Mouse (Mus musculus): ENCODE data around the gene Golga2.

The Golga2 gene

DNA sequence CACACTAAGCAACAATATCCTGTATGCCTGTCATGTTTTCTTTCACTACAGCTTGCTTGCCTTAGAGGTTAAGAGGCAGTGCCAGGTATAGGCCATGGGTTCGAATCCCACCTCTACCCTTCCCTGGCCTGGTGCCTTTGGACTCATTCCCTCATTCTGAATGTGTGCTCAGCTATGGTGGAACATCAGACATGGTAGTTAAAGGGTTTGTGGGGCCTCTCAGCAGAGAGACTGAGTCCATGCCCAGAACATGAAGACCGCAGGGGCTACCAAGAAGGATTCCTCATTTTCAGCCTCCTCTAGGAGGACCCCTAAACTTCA lies 56.1 kb downstream of the Golga2 start:
- DNase-seq (ENCODE audit: low spot score in 2 of 2), result no peak

DNA sequence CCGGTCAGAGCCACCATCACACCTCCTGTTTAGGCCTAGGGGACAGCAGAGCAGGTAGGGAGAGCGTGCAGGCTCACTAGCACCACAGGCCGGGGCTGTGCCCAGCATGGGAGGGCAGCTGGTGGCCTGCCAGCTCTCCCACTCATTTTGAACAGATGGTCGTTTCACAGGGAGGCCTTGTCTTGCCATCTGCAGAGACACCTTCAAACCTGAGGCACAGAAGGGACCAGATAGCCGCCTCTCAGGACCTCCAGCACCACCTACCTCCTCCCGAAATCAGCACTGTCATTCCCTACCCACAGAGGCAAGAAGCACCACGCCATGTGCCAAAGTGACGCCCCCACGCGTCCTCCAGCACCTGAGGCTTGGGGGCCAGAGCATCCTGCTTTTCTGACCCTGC lies 56.9 kb downstream of the Golga2 start:
- no peak for DNase-seq (ENCODE audit: low spot score in 2 of 2)

DNA sequence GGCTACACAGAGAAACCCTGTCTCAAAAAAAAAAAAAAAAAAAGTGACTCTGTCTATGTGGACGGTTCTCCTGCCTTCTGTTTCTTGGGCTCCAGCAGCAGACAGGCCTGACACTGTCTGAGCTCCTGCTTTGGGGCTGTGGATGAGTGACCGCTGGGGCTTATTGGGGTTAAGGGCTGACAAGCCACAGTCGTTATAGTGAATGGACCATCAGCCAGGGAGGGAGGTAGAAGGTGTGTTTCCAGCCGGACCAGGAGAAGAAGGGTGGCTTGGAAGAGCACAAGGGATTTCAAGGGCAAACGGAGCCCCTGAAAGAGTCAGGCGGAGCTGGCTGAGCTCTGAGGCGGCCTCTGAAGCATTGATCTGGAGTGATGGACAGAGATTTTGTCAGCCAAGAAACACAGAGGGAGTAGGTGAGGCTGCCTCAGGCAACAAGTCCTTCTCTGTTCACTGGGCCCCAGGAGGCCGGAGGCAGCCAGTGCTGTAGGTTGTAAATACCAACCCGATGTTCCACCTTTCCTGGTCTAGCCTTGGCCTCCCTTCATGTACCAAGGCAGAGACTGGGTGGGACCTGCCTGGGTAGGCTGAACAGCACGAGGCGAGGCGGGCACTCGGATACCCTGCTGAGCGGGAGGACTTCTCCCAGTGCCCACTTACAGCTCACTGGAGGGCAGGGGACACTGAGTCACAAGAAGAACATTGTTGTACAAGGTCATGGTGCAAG lies 57.6 kb downstream of the Golga2 start:
- DNase-seq (ENCODE audit: low spot score in 2 of 2), result no peak

DNA sequence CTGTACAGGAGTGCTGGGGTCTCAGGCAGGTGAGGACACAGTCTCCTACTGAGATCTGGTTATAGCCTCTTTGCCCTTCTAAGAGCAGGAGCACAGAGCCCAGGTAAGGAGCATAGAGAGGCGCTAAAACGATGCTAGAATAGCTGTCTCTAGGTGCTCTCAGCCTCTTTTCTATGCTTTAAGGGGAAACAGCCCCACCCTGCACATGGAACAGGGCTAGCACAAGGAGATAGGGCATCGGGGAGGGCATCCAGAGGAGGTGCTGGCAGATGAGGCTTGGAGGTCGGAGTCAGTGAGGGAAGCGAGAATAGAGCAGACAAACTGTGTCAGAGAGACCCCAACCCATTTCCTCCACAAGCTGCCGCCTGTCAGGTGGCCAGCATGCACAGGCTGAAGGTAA lies 59.8 kb downstream of the Golga2 start:
- no peak for DNase-seq (ENCODE audit: low spot score in 2 of 2)

DNA sequence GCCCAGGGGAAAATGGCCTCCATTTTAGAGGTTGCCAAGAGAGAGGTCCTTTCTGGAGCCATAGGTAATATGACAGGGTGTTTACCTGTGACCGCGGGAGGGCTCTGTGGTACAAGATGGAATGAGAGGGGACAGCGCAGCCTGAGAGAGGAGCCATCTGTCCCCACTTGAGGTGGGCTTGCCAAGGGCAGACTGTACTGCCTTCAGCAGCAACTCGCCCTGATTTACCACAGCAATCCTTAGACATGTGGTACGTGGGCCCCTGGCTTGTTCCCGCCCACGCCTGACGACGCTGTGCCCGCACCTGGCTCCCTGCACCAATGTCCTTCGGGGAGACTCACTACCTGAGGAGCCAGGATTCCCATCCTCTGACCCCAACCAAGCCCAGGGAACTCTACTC lies 61.1 kb downstream of the Golga2 start:
- DNase-seq (ENCODE audit: low spot score in 2 of 2), result no peak

DNA sequence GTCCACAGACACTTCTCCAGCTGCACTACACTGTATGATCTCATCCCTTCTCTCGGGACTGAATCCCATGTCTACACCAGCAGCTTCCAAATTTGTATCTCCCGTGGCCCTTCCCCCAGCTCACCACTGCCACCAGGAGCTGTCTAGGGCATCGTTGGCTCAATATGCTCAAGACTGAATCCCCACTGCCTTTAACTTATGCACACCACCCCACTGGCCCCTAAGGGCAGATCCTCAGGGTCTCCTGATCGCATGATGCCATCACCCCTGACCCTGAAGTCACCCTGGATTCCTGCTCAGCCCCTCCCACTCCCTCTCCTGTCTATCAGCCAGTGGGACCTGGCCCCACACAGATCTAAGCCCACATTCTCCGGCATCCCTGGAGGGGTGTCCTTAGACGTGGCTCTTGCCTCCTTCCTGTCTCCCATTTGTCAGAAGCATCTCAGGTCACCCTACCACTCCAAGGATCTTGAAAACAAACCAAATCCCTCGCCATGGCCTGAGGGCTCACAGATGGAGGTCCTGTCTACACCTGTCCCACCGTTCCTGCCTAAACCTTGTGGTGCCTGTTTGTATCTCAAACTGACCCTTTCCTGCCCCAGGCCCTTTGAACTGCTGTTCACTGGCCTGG lies 62.6 kb downstream of the Golga2 start:
- DNase-seq (ENCODE audit: low spot score in 2 of 2), result no peak

DNA sequence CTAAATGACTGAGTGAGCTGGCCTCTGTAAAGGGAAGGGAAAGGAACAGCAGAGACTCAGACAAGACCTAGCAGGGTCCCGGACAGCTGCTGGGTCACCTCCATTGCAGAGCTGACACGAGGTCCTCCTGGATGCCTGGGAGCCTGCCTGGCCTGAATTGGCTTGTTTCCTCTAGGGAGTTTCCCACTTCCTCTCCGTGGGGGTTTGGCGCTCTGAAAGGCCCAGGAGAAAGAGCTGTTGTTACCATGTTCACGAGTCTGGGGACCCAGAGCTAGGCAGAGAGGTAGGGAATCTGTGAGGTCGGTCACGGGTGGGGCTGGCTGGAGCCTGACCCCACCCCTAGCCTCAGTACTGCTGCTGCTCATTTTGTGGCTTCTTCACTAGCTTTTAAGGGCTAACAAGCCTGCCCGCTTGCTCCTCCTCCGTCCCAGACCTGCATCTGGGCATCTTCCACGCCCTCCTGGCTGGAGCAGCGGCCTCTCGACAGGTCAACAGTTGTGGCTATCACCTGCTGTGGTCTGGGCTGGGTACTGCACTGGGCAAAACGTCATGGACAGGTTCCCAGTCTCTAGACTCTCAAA lies 63.4 kb downstream of the Golga2 start:
- DNase-seq (ENCODE audit: low spot score in 2 of 2), result no peak

DNA sequence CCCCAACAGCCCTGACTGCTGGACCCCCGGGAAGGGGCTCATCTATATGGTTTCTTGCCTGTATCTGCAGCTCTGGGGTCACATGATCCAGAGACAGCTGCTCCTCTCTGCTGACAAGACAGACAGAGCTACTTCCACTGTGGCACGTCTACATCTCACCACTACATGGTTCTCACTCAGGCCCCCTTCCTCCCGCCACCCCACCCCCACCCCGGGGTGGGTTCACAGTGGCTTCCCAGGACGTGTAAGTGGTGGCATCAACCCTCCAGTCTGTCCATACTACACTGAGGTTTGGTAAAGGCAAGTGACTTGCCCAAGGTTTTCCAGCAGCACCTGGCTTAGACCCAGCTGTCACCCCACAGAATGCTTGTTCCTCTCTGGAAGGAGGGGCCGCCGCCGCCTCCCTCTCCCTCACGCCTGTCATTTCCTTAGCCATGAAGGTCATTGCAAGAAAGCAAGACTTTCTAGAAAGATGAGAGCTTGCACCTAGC lies 64.3 kb downstream of the Golga2 start:
- DNase-seq (ENCODE audit: low spot score in 2 of 2), result no peak

DNA sequence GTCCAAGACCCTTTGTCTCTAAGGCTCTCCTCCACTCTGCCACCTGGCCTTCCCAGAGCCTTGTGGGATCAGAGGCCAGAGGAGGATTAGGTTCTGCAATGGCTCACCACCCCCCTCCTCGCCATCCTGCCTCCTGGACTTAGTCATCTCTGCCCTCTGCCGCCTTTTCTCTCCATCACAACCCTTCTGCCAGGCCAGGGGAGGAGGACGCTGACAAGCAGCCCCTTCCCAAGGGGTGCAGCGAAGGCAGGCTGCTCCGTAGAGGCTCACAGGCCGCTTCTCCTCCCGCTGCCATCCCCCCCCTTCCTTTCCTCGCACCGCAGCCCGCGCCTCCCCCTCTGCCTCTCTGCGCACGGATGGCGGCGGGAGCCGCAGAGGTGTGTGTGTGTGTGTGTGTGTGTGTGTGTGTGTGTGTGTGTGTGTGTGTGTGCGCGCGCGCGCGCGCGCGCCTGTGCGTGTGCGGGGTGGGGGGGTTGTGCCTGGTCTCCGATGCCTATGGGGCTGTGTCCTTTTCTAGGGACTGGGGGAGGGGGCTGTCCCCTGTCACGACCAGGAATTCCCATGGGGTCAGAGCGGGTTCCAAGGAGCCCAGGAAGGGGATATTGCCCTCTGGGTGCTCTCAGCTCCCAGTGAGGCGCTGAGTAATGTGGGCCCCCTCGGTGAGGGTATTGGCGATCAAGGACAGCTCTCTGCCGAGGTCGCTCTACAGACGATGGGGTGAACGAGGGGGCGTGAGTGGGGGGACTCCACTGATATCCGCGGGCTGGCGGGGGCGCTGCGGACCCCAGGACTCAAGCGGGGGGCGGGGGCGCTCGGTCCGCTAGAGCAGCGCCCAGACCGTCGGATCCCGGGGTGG lies 65.2 kb downstream of the Golga2 start, which contains the start of gene Ciz1:
Ciz1 (plus strand) TSS at position 177 of the 856 bp plus-strand sequence.
- DNase-seq (ENCODE audit: low spot score in 2 of 2), result no peak

DNA sequence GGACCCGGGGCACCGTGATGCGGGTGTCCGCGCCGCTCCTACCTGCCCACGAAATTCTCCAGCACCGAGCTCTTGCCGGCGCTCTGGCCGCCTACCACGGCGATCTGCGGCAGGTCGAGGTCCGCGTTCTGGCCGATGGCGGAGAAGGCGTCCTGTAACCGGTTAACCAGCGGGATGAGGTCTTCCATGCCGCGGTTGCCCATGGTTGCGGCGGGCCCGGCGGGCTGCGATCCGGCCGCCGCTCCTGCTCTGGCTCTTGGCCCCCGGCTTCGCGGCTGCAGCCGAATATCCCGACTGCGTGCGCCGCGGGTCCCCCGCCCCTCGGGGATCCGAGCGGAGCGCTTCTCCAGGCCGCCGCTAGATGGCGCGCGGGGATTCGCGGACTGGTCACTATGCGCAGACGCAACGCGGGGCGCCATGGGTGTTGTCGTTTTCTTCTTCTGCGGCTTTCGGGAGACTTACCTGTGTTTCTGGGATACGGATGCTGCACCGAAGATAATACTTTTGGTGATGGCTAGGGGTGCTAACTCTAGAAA lies 65.9 kb downstream of the Golga2 start, which contains the start of gene Dnm1:
Dnm1 (minus strand) TSS at position 332 of the 536 bp plus-strand sequence.
- DNase-seq (ENCODE audit: low spot score in 2 of 2), result peak; percentile 87 to 98

DNA sequence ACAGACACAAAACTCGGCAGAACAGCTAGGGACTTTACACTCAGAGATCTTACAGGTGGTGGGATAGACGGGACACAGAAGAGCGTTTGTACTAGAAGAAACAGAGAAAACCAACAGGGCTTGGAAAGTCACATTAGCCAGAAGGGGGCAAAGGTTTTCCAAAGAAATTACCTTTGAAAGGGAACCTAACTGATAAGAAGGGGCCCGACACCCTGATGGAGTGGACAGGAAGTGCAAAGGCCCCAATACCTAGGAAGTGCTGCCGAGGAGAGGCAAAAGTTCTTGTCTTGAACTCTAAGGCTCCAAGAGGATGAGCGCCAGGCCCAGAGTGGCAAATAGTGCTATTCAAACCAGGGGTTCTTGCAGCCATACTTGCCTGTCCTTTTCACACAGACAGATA lies 66.7 kb downstream of the Golga2 start:
- DNase-seq (ENCODE audit: low spot score in 2 of 2), result no peak

DNA sequence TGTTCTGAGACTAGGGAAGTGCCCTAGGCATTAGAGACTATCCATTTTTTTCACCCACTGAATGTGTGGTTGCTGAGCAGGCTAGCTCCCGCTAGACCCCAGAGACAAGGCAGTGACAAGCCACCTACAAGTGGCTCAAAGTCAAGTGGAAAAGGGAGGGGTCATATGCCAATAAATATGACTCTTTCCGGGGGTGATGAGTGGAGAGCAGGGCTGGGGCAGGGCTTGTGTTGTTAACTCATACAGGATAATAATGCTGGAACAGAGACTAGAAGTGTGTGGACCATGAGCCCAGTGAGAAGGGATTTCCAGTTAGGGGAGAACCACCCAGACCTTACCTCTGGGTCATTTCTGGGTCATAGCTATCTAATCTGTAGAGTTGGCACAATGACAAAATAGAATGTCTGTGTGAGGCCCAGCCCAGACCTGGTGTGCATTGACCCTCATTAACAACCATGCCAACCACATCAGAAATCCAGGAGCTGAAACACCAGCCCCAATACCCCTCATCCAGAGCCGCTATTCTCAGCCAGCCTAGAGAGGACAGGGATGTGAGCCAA lies 67.2 kb downstream of the Golga2 start:
- no peak for DNase-seq (ENCODE audit: low spot score in 2 of 2)

DNA sequence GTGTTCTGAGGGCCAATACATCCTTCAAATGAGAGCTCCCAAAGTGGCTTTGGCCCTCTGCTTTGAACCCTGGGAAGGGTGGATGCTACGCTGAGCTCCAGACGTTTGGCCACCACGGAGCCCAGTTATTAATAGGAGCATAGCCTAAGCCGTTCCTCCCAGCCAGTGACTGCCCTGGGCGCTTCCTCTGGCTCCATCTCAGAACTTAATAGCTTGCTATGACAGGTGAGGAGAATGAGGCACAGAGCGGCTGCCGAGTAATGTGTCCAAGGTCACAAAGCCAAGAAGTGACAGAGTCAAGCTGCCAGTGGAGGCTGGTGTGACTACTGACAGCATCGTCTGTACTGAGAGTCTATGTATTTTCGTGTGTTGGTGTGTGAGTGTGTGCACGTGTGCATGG lies 69.0 kb downstream of the Golga2 start:
- no peak for DNase-seq (ENCODE audit: low spot score in 2 of 2)

All from spleen, postnatal 4 days (tissue).